39 mouse cellular contexts compared by ENCODE assay signal in the genomic region with DNA sequence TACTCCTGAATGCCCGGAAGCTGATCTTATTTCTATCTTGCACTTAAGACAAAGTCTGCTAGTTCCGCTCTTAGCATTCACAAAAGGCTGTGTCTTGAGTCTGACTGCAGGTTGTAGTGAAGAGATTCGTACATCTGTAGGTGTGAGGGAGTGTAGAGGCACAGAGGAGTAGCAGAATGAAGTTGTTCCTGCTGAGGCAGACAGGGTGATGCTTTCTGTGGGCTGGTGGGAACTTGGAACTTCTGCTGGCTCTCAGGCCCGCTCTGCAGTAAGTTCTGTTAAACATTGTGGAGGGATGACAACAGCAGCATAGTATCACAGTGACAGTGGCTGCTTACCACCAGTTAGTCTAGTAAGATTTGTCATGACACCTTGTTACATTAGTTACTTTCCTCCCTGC. TPM values are rescaled to one million over a fixed set of nuclear protein-coding genes. Genes with fewer than 3 reads are reported as not detected.
"Had no signal": no experiment of that assay in that cellular context is flagged by ENCODE, and none has a peak within 500 bp of the region (broad histone marks: within the 10 kb centered on the region; RNA-seq: fewer than 3 reads in every experiment).

No protein-coding gene starts in this region.

- DNase-seq: gastrocnemius, adult 2 months; gastrocnemius, postnatal 10 days; gastrocnemius, postnatal 25 days; heart, adult 18-20 months; heart, postnatal 4 days; kidney, adult 18-20 months; kidney, adult 8-10 months; kidney, postnatal 10 days; kidney, postnatal 25 days; kidney, postnatal 4 days; liver; liver, embryonic 13.5 days had no signal

- ATAC-seq: hindbrain, embryonic 16.5 days; inflammation-experienced regulatory T-cells, adult 6 months; intestine, embryonic 15.5 days; intestine, postnatal 0 days had no signal

RNA-seq across cellular contexts. Expression of a gene that starts 58.5 kb away (rescaled TPM):
- total RNA-seq: gastrocnemius, adult 2 months; gastrocnemius, postnatal 10 days; gastrocnemius, postnatal 25 days; gastrocnemius, postnatal 4 days; granulocyte monocyte progenitor cell, adult 5-6 weeks; heart, adult 18-20 months; heart, adult 8-10 months; heart, postnatal 25 days; heart, postnatal 4 days; layer of hippocampus, adult 2 months; layer of hippocampus, postnatal 10 days; layer of hippocampus, postnatal 25 days; left cerebral cortex, adult 8-10 months; left cerebral cortex, postnatal 10 days; left cerebral cortex, postnatal 36 days had no signal
- polyA plus RNA-seq: heart, embryonic 11.5 days; heart, embryonic 13.5 days; heart, embryonic 15.5 days; heart, postnatal 0 days; hindbrain, embryonic 10.5 days; hindbrain, embryonic 12.5 days; hindbrain, embryonic 14.5 days; hindbrain, embryonic 16.5 days; inflammation-experienced regulatory T-cells, adult 6 months; intestine, embryonic 15.5 days; intestine, postnatal 0 days; kidney, embryonic 14.5 days; kidney, embryonic 16.5 days; limb, embryonic 10.5 days; limb, embryonic 12.5 days; limb, embryonic 14.5 days; liver, embryonic 11.5 days; liver, embryonic 13.5 days had no signal
